In the genomic region with DNA sequence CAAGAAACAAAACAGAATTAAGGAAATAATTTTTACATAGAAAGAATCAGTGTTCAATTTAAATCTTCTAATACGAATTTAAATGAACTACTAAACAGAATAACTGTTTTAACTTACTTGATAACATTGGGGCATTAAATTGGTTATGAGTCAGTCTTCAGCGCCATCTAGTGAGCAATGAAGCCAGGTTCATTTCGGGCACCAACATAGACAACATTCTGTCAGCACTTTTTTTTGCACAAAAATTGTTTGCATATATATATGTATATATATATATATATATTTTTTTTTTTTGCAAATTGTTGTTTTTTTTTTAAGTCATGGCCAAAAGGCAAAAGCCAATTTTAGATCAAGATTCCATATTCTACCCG, we compare ENCODE assay signal across 9 mouse cellular contexts.
DNase-seq lines count a peak whose midpoint lies in the region; ATAC-seq and TF ChIP-seq lines count a peak whose summit lies in the region.
"Had no signal": no experiment of that assay in that cellular context is flagged by ENCODE, and none has a peak within 500 bp of the region (broad histone marks: within the 10 kb centered on the region; RNA-seq: fewer than 3 reads in every experiment).

No protein-coding gene starts in this region.

- TF ChIP-seq EP300 in ES-Bruce4 (IDR thresholded peaks at IDR 0.05; ENCODE audit: insufficient read depth, low read depth, low read length) = no peak

- no peaks in the 10 kb centered on the region for H3K9me3 ChIP-seq in kidney, embryonic 14.5 days (ENCODE audit: control insufficient read depth, low read length)
- no peaks in the 10 kb centered on the region for H3K9me3 ChIP-seq in ES-Bruce4 (replicated peaks; ENCODE audit: control insufficient read depth, insufficient read depth, low read length, poor library complexity, severe bottlenecking)
- no peaks in the 10 kb centered on the region for H3K9me3 ChIP-seq in embryonic facial prominence, embryonic 10.5 days
- H3K9me3 ChIP-seq in limb, embryonic 14.5 days (ENCODE audit: control insufficient read depth, low read length) = no peaks in the 10 kb centered on the region
- H3K9me3 ChIP-seq: limb, embryonic 15.5 days had no signal

- DNase-seq in kidney, adult 18-20 months = peak; percentile 57
- peak; percentile 65 for DNase-seq in CD4-positive helper T cell, adult 2 months (ENCODE audit: low read depth, low spot score)
- DNase-seq in embryonic facial prominence, embryonic 10.5 days (ENCODE audit: low spot score) = peak; percentile 35
- peak; percentile 86 for DNase-seq in limb, embryonic 14.5 days (ENCODE audit: low spot score)
- DNase-seq in thymus, postnatal 25 days = peak; percentile 35
- no peak for DNase-seq in cerebellum, adult 11 months

- H3K4me3 ChIP-seq in kidney, embryonic 14.5 days (ENCODE audit: low read length) = no peak overlapping the region
- H3K4me3 ChIP-seq in ES-Bruce4 (ENCODE audit: low read depth, low read length) = no peak overlapping the region
- H3K4me3 ChIP-seq in embryonic facial prominence, embryonic 10.5 days = no peak overlapping the region
- H3K4me3 ChIP-seq in limb, embryonic 14.5 days (replicated peaks; ENCODE audit: low read length) = no peak overlapping the region
- H3K4me3 ChIP-seq: limb, embryonic 15.5 days had no signal

- no peaks in the 10 kb centered on the region for H3K4me1 ChIP-seq in kidney, embryonic 14.5 days (ENCODE audit: control insufficient read depth, insufficient read depth, low read length)
- H3K4me1 ChIP-seq in ES-Bruce4 (ENCODE audit: control insufficient read depth, insufficient read depth, low read length) = no peaks in the 10 kb centered on the region
- H3K4me1 ChIP-seq in embryonic facial prominence, embryonic 10.5 days = no peaks in the 10 kb centered on the region
- H3K4me1 ChIP-seq in limb, embryonic 14.5 days (ENCODE audit: control insufficient read depth, insufficient read depth, low read length) = no peaks in the 10 kb centered on the region
- H3K4me1 ChIP-seq: limb, embryonic 15.5 days had no signal

- H3K9ac ChIP-seq in kidney, embryonic 14.5 days (ENCODE audit: low read depth, low read length) = no peak overlapping the region
- H3K9ac ChIP-seq in ES-Bruce4 (ENCODE audit: low read depth, poor library complexity, severe bottlenecking) = no peak overlapping the region
- H3K9ac ChIP-seq in limb, embryonic 14.5 days (ENCODE audit: low read depth, low read length, severe bottlenecking) = no peak overlapping the region
- H3K9ac ChIP-seq: limb, embryonic 15.5 days had no signal

- H3K36me3 ChIP-seq in kidney, embryonic 14.5 days (ENCODE audit: control insufficient read depth, insufficient read depth, low read length) = no peaks in the 10 kb centered on the region
- H3K36me3 ChIP-seq in ES-Bruce4 (ENCODE audit: control insufficient read depth, insufficient read depth, low read length, poor library complexity, severe bottlenecking) = no peaks in the 10 kb centered on the region
- no peaks in the 10 kb centered on the region for H3K36me3 ChIP-seq in embryonic facial prominence, embryonic 10.5 days (replicated peaks)
- no peaks in the 10 kb centered on the region for H3K36me3 ChIP-seq in limb, embryonic 14.5 days (ENCODE audit: control insufficient read depth, insufficient read depth, low read length)
- H3K36me3 ChIP-seq: limb, embryonic 15.5 days had no signal

- peak; percentile 6 for TF ChIP-seq CTCF in ES-Bruce4 (IDR thresholded peaks at IDR 0.05; ENCODE audit: low read depth, low read length)

- H3K4me2 ChIP-seq in kidney, embryonic 14.5 days (replicated peaks; ENCODE audit: low read depth, low read length) = no peak overlapping the region
- no peak overlapping the region for H3K4me2 ChIP-seq in limb, embryonic 14.5 days (replicated peaks; ENCODE audit: low read depth, low read length, severe bottlenecking)
- H3K4me2 ChIP-seq: limb, embryonic 15.5 days had no signal

- WGBS in kidney, embryonic 14.5 days = 34% methylated on average over 4 of the region's 4 CpGs
- 43% methylated on average over 4 of the region's 4 CpGs for WGBS in embryonic facial prominence, embryonic 10.5 days
- 42% methylated on average over 4 of the region's 4 CpGs for WGBS in limb, embryonic 14.5 days

- no peak for TF ChIP-seq POLR2A in ES-Bruce4 (IDR thresholded peaks at IDR 0.05; ENCODE audit: insufficient read depth, low read length)
- TF ChIP-seq POLR2A in limb, embryonic 14.5 days (IDR thresholded peaks at IDR 0.05; ENCODE audit: borderline replicate concordance, extremely low read depth, insufficient read depth, insufficient read length) = no peak

- H3K27ac ChIP-seq in kidney, embryonic 14.5 days (ENCODE audit: low read depth, low read length) = no peak overlapping the region
- H3K27ac ChIP-seq in ES-Bruce4 (ENCODE audit: insufficient read depth, low read length) = no peak overlapping the region
- no peak overlapping the region for H3K27ac ChIP-seq in embryonic facial prominence, embryonic 10.5 days (replicated peaks)
- H3K27ac ChIP-seq in limb, embryonic 14.5 days (replicated peaks; ENCODE audit: low read depth, low read length) = no peak overlapping the region
- H3K27ac ChIP-seq: limb, embryonic 15.5 days had no signal

- ATAC-seq in kidney, embryonic 14.5 days (ENCODE audit: low FRiP score, low TSS enrichment) = no peak
- ATAC-seq in limb, embryonic 14.5 days (ENCODE audit: low FRiP score, low read depth) = no peak; the same call in 1 of the 2 replicates

- H3K27me3 ChIP-seq in kidney, embryonic 14.5 days (ENCODE audit: control insufficient read depth, insufficient read depth, low read length) = no peaks in the 10 kb centered on the region
- no peaks in the 10 kb centered on the region for H3K27me3 ChIP-seq in ES-Bruce4 (ENCODE audit: control insufficient read depth, insufficient read depth, low read length, poor library complexity, severe bottlenecking)
- no peaks in the 10 kb centered on the region for H3K27me3 ChIP-seq in embryonic facial prominence, embryonic 10.5 days (replicated peaks; ENCODE audit: low read depth, poor library complexity, severe bottlenecking)
- H3K27me3 ChIP-seq in limb, embryonic 14.5 days (ENCODE audit: control insufficient read depth, insufficient read depth, low read length) = no peaks in the 10 kb centered on the region
- H3K27me3 ChIP-seq: limb, embryonic 15.5 days had no signal
